Mouse (Mus musculus): ENCODE results near the gene Hmgcll1. TPM values are rescaled to one million over a fixed set of nuclear protein-coding genes. Genes with fewer than 3 reads are reported as not detected.
"Not testable (repeated sequence)": the region's sequence is repeated elsewhere in the genome, so short reads cannot be mapped to it uniquely, and the experiment has no call there.

Hmgcll1 gene
- polyA plus RNA-seq, 1 experiment, result 0.58 TPM

DNA sequence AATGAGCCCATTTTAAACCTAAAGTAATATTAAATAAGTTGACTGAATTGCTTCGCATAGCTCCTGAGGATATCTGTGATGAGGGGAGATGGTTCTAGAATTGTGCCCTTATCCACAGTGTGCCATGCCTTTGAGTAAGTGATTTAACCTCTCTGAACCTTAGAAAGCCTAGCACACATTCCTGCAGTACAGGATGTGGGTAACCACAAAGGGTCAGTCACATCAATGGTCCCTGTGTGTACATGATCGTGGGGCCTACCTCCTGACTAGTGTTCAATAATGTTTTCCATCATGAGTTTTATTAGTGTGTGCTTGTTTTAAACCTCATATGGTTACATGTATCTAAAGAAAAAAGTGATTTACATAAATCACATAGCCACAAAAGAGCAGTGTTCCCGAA is 46.3 kb downstream of the Hmgcll1 start:
- no peak for DNase-seq
- Histone ChIP-seq H3K27me3 (replicated peaks; ENCODE audit: control insufficient read depth, insufficient read depth, low read length) (no peaks in the 10 kb centered on the region), H3K4me1 (ENCODE audit: control insufficient read depth, insufficient read depth, low read length) (no peaks in the 10 kb centered on the region), H3K36me3 (ENCODE audit: control insufficient read depth, insufficient read depth, low read length) (no peaks in the 10 kb centered on the region), H3K27ac (ENCODE audit: insufficient read depth, low read depth, low read length) (no peak overlapping the region), H3K4me3 (ENCODE audit: insufficient read depth, low read depth, low read length) (no peak overlapping the region)
- 81% methylated on average over 3 of the region's 3 CpGs for WGBS
- TF ChIP-seq CTCF (conservative IDR thresholded peaks at IDR 0.05; ENCODE audit: insufficient read depth, insufficient read length, low read depth, low read length) (no peak), POLR2A (IDR thresholded peaks at IDR 0.05; ENCODE audit: low read depth, low read length) (no peak)

DNA sequence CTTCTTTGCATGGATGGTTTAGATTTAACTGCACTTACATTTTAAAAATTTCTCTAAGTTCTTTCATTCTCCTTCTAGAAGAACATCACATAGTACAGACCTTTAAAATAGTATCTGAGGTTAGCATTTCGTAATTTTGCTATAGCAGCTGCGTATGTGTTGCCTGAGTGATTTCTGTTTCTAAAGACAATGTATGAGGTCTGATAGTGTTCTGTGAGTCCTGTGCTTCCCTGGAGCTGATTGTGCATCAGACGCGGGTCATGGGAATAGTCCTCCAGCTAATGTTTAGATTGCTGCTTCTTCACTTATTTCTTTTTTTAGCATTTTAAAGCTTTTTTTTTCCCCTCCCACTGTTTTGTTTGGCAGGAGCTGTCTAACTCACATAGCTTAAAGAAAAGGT is 46.8 kb downstream of the Hmgcll1 start:
- no peak overlapping the region for H3K4me3 ChIP-seq (ENCODE audit: insufficient read depth, low read depth, low read length)
- 77% methylated on average over 4 of the region's 4 CpGs for WGBS
- DNase-seq, result no peak
- no peaks in the 10 kb centered on the region for H3K27me3 ChIP-seq (replicated peaks; ENCODE audit: control insufficient read depth, insufficient read depth, low read length)
- H3K4me1 ChIP-seq (ENCODE audit: control insufficient read depth, insufficient read depth, low read length), result no peaks in the 10 kb centered on the region
- H3K27ac ChIP-seq (ENCODE audit: insufficient read depth, low read depth, low read length), result no peak overlapping the region
- no peaks in the 10 kb centered on the region for H3K36me3 ChIP-seq (ENCODE audit: control insufficient read depth, insufficient read depth, low read length)
- TF ChIP-seq CTCF (conservative IDR thresholded peaks at IDR 0.05; ENCODE audit: insufficient read depth, insufficient read length, low read depth, low read length) (no peak), POLR2A (IDR thresholded peaks at IDR 0.05; ENCODE audit: low read depth, low read length) (no peak)

DNA sequence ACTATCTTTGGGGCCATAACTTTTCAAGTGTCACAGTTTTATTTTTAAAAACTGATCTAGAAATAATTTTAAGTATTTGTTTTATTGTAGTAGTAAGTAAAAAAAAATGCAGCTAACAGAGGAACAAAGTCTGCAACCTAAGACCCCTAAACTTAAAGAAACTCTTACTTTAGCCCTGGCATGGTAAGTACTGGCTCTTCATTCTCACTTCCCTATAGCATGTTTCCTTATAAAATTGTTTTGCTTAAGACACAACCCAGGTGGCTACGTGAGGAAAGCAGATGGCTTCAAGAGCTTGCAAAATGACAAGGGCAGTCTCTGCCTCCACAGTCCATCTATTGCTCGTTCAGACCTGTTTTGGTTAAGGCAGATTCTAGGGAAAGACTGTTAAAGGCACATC is 49.5 kb downstream of the Hmgcll1 start:
- DNase-seq, result no peak
- WGBS, result 75% methylated on average over 2 of the region's 2 CpGs
- H3K36me3 ChIP-seq (ENCODE audit: control insufficient read depth, insufficient read depth, low read length), result no peaks in the 10 kb centered on the region
- no peaks in the 10 kb centered on the region for H3K27me3 ChIP-seq (replicated peaks; ENCODE audit: control insufficient read depth, insufficient read depth, low read length)
- no peak overlapping the region for H3K4me3 ChIP-seq (ENCODE audit: insufficient read depth, low read depth, low read length)
- H3K27ac ChIP-seq (ENCODE audit: insufficient read depth, low read depth, low read length), result no peak overlapping the region
- TF ChIP-seq CTCF (conservative IDR thresholded peaks at IDR 0.05; ENCODE audit: insufficient read depth, insufficient read length, low read depth, low read length), result no peak
- TF ChIP-seq POLR2A (IDR thresholded peaks at IDR 0.05; ENCODE audit: low read depth, low read length), result no peak
- no peaks in the 10 kb centered on the region for H3K4me1 ChIP-seq (ENCODE audit: control insufficient read depth, insufficient read depth, low read length)

DNA sequence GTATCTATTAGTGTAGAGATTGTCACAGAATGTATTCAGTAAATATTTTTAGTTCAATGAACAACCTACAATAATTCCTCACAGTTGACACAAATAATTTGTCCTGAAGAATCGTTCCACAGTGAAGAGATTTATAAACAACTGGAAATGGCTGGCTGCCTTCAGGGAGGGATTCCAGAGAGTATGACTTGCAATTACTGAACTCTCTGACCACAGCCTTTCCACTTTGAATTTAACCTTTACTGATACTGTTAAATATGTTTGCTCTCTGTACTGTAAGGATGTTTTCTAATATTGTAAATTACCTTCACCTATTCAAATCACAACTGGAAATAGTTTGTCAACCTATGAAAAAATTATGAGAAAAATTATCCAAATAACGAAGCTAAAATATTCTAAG is 76.9 kb downstream of the Hmgcll1 start:
- Histone ChIP-seq H3K27me3 (replicated peaks; ENCODE audit: control insufficient read depth, insufficient read depth, low read length) (no peaks in the 10 kb centered on the region), H3K4me3 (ENCODE audit: insufficient read depth, low read depth, low read length) (no peak overlapping the region), H3K4me1 (ENCODE audit: control insufficient read depth, insufficient read depth, low read length) (no peaks in the 10 kb centered on the region), H3K36me3 (ENCODE audit: control insufficient read depth, insufficient read depth, low read length) (no peaks in the 10 kb centered on the region), H3K27ac (ENCODE audit: insufficient read depth, low read depth, low read length) (no peak overlapping the region)
- DNase-seq, result peak; percentile 8
- 44% methylated on average over 2 of the region's 2 CpGs for WGBS
- TF ChIP-seq CTCF (conservative IDR thresholded peaks at IDR 0.05; ENCODE audit: insufficient read depth, insufficient read length, low read depth, low read length) (no peak), POLR2A (IDR thresholded peaks at IDR 0.05; ENCODE audit: low read depth, low read length) (no peak)

DNA sequence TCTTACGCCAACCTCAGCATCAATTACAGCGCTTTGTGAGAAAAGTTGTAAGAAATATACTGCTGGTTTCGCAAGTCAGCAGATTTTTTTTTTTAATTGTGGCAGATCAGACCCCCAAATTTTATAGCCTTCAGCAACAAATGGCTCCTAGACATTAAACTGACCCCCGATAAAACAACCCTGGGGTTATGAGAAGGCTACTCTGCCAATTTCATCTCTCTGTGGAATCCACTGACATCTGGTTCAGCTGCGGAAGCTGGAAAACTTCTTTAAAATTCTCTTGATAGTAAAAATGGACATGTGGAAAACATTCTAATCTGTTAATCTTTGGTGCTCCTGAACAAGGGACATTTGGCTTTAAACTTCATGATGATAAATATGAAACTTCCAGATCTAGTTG is 82.6 kb downstream of the Hmgcll1 start:
- no peaks in the 10 kb centered on the region for H3K36me3 ChIP-seq (ENCODE audit: control insufficient read depth, insufficient read depth, low read length)
- no peak for TF ChIP-seq CTCF (conservative IDR thresholded peaks at IDR 0.05; ENCODE audit: insufficient read depth, insufficient read length, low read depth, low read length)
- TF ChIP-seq POLR2A (IDR thresholded peaks at IDR 0.05; ENCODE audit: low read depth, low read length), result no peak
- no peaks in the 10 kb centered on the region for H3K27me3 ChIP-seq (replicated peaks; ENCODE audit: control insufficient read depth, insufficient read depth, low read length)
- H3K4me3 ChIP-seq (ENCODE audit: insufficient read depth, low read depth, low read length), result no peak overlapping the region
- H3K27ac ChIP-seq (ENCODE audit: insufficient read depth, low read depth, low read length), result no peak overlapping the region
- H3K4me1 ChIP-seq (ENCODE audit: control insufficient read depth, insufficient read depth, low read length), result no peaks in the 10 kb centered on the region
- DNase-seq, result peak; percentile 1
- WGBS, result 84% methylated on average over 5 of the region's 5 CpGs

DNA sequence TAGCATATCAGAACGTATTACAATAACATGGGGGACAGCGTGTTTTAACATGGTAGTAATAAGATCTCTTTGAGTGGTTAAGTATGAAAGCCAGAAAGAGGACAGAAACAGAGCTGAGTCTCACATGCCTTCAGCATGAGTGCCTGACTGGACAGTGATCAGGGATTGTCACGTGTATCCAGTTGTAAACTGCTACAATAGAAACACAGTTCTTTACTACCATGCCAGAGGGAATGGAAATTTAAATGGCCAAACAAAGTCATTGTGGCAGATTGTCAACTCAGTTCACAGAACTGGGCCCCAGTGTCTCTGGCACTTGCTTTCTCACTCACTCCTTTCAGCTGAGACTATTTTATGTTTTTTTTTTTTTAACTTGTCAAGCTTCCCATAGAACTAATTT is 85.3 kb downstream of the Hmgcll1 start:
- WGBS, result 75% methylated on average over 3 of the region's 3 CpGs
- peak; percentile 1 for DNase-seq
- H3K4me3 ChIP-seq (ENCODE audit: insufficient read depth, low read depth, low read length), result no peak overlapping the region
- H3K4me1 ChIP-seq (ENCODE audit: control insufficient read depth, insufficient read depth, low read length), result no peaks in the 10 kb centered on the region
- H3K27ac ChIP-seq (ENCODE audit: insufficient read depth, low read depth, low read length), result no peak overlapping the region
- H3K36me3 ChIP-seq (ENCODE audit: control insufficient read depth, insufficient read depth, low read length), result no peaks in the 10 kb centered on the region
- H3K27me3 ChIP-seq (replicated peaks; ENCODE audit: control insufficient read depth, insufficient read depth, low read length), result no peaks in the 10 kb centered on the region
- TF ChIP-seq CTCF (conservative IDR thresholded peaks at IDR 0.05; ENCODE audit: insufficient read depth, insufficient read length, low read depth, low read length) (no peak), POLR2A (IDR thresholded peaks at IDR 0.05; ENCODE audit: low read depth, low read length) (no peak)

DNA sequence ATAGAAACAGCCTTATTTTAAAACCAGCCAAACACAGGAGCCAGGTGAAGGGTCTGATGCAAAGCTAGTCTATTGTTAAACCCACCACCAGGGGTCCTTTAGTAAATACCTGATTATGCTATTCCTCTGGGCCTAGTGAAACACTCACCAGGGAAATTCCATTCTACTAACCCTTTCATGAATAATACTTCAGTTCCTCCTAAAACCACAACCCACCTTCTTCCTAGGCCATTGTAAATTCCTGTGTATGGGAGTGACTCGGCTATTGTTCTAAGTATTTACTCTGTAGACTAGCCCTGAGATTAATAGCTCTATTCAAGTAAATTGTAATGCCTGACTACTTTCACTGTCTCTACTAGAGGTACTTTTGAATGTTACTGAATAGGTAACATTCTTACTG is 89.8 kb downstream of the Hmgcll1 start:
- H3K36me3 ChIP-seq (ENCODE audit: control insufficient read depth, insufficient read depth, low read length); H3K27ac ChIP-seq (ENCODE audit: insufficient read depth, low read depth, low read length); DNase-seq; H3K27me3 ChIP-seq (replicated peaks; ENCODE audit: control insufficient read depth, insufficient read depth, low read length); H3K4me1 ChIP-seq (ENCODE audit: control insufficient read depth, insufficient read depth, low read length); H3K4me3 ChIP-seq (ENCODE audit: insufficient read depth, low read depth, low read length): not testable (repeated sequence)
- 77% methylated on average over 1 of the region's 1 CpGs for WGBS

DNA sequence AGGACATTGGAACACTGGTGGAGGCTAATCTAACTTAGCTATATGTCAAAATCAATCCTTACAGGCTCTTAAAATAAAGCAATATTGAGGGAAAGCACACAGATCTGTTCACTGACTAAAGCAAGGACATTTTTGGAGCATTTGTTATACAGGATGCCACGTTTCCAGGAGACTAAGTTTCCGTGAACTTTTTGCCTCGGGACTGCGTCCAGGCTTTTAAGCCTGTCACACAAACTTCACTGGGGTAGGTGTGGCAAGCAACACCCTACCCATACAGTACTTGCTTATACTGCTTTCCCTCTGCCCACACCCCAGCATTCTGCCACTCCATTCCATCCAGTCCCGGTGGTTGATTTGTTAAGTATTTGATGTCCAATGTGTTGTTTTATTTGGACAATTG is 90.2 kb downstream of the Hmgcll1 start:
- no peak overlapping the region for H3K4me3 ChIP-seq (ENCODE audit: insufficient read depth, low read depth, low read length)
- no peaks in the 10 kb centered on the region for H3K36me3 ChIP-seq (ENCODE audit: control insufficient read depth, insufficient read depth, low read length)
- H3K27ac ChIP-seq (ENCODE audit: insufficient read depth, low read depth, low read length), result no peak overlapping the region
- WGBS, result 91% methylated on average over 5 of the region's 5 CpGs
- H3K4me1 ChIP-seq (ENCODE audit: control insufficient read depth, insufficient read depth, low read length), result no peaks in the 10 kb centered on the region
- H3K27me3 ChIP-seq (replicated peaks; ENCODE audit: control insufficient read depth, insufficient read depth, low read length), result no peaks in the 10 kb centered on the region
- no peak for TF ChIP-seq POLR2A (IDR thresholded peaks at IDR 0.05; ENCODE audit: low read depth, low read length)
- no peak for TF ChIP-seq CTCF (conservative IDR thresholded peaks at IDR 0.05; ENCODE audit: insufficient read depth, insufficient read length, low read depth, low read length)
- peak; percentile 2 for DNase-seq
